Mouse (Mus musculus) embryonic facial prominence, embryonic 13.5 days (tissue): ENCODE measurements around the gene Haus6. TPM values are rescaled to one million over a fixed set of nuclear protein-coding genes. Genes with fewer than 3 reads are reported as not detected.
"Not testable (repeated sequence)": the region's sequence is repeated elsewhere in the genome, so short reads cannot be mapped to it uniquely, and the experiment has no call there.

ENCODE experiments used
- ATAC-seq: fragments of 200-750 bp; cut with Nextera tagmentation; 2 replicates; pipeline ENCODE4 v1.8.0; 2017; ENCODE audit warnings: low read depth; ENCODE audit not compliant: insufficient number of reproducible peaks, insufficient read depth, low FRiP score, low TSS enrichment
- H3K27ac ChIP-seq: fragments of 300-500 bp; sonication (generic); 2 replicates; pipeline ENCODE4 v1.5.1; 2015; ENCODE audit warnings: moderate library complexity, mild to moderate bottlenecking, inconsistent platforms
- H3K27me3 ChIP-seq: fragments of 300-500 bp; sonication (generic); 2 replicates; pipeline ENCODE4 v1.6.1; 2015; ENCODE audit warnings: mild to moderate bottlenecking, inconsistent platforms
- H3K36me3 ChIP-seq: fragments of 300-500 bp; sonication (generic); 2 replicates; pipeline ENCODE4 v1.6.1; 2015; ENCODE audit warnings: mild to moderate bottlenecking, inconsistent platforms
- H3K4me1 ChIP-seq: fragments of 300-500 bp; sonication (generic); 2 replicates; pipeline ENCODE4 v1.6.1; 2015; ENCODE audit warnings: inconsistent platforms
- H3K4me2 ChIP-seq: fragments of 300-500 bp; sonication (generic); 2 replicates; pipeline ENCODE4 v1.6.1; 2015; ENCODE audit warnings: moderate library complexity, mild to moderate bottlenecking, inconsistent platforms
- H3K4me3 ChIP-seq: fragments of 300-500 bp; sonication (generic); 2 replicates; pipeline ENCODE4 v1.5.1; 2015; ENCODE audit warnings: mild to moderate bottlenecking, inconsistent platforms
- H3K9ac ChIP-seq: fragments of 300-500 bp; sonication (generic); 2 replicates; pipeline ENCODE4 v1.6.1; 2015; ENCODE audit warnings: mild to moderate bottlenecking, inconsistent platforms
- H3K9me3 ChIP-seq: fragments of 300-500 bp; sonication (generic); 2 replicates; pipeline ENCODE4 v1.6.1; 2016; ENCODE audit warnings: inconsistent platforms
- WGBS: fragments of 180-500 bp; shearing (Covaris S2); methylation state at CpG from one replicate; pipeline ENCODE4 v1.1.7; 2015; ENCODE audit warnings: mixed read lengths; 5-methylcytosine and 5-hydroxymethylcytosine counted together
- polyA plus RNA-seq: library from polyadenylated mRNA; unstranded; fragments of >200 nt; fragmentation: Nextera tagmentation; extraction: Ambion mirVana; gene quantifications from 2 replicates; pipeline ENCODE4 v1.2.1, GENCODE M21; 2015

The Haus6 gene
- 15.1 and 15.7 TPM in 2 replicates for polyA plus RNA-seq

- WGBS = under 1% methylated on average over 59 of the region's 59 CpGs
Observed at GRCm38 (mm10) chr4:86611524-86612288, at the start of gene Haus6. TSS of gene Haus6 (minus strand) at chr4:86612055.

DNA sequence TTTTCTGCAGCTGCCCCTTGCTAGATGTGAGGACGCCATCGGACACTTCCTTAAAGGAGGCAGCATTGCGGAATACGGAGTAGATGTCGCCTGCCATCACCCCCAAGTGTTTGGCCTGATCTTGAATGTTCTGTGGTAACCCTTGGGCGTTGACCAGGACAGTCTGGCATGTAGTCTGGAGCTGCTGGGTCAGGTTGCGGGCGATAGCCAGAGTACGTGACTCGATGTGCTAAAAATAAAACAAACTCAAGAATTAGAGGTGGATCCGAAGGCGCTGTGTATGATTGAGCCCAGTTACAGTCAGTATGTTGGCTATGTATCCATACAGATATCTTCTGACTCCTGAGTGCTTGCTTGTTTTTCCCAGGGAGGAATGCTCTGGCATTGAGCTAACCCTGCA, 45.3 kb upstream of the Haus6 start:
- Histone ChIP-seq H3K9me3 (no peaks in the 10 kb centered on the region), H3K9ac (no peak overlapping the region), H3K4me2 (no peak overlapping the region), H3K27ac (no peak overlapping the region), H3K27me3 (no peaks in the 10 kb centered on the region), H3K4me3 (no peak overlapping the region), H3K36me3 (peaks cover 66% of the 10 kb centered on the region), H3K4me1 (no peaks in the 10 kb centered on the region)
- no peak for ATAC-seq
- 95% methylated on average over 12 of the region's 12 CpGs for WGBS

More at GRCm38 (mm10) chr4:86611524-86612288, at the start of gene Haus6:
- H3K4me2 ChIP-seq = peak within 1 kb of the TSS; percentile 79
- H3K4me3 ChIP-seq = peak within 1 kb of the TSS; percentile 93
- H3K36me3 ChIP-seq = peaks cover under 1% of the 10 kb centered on the region
- H3K9me3 ChIP-seq = no peaks in the 10 kb centered on the region
- H3K27ac ChIP-seq = peak within 1 kb of the TSS; percentile 86
- ATAC-seq = peak; percentile 99
- H3K4me1 ChIP-seq = peaks cover 10% of the 10 kb centered on the region
- H3K27me3 ChIP-seq = no peaks in the 10 kb centered on the region
- peak within 1 kb of the TSS; percentile 88 for H3K9ac ChIP-seq

GRCm38 (mm10) chr4:86656410-86656809, 44.6 kb upstream of the Haus6 start:
- 94% methylated on average over 8 of the region's 8 CpGs for WGBS
- not testable (repeated sequence) for H3K4me2 ChIP-seq
- peaks cover 59% of the 10 kb centered on the region for H3K36me3 ChIP-seq

DNA sequence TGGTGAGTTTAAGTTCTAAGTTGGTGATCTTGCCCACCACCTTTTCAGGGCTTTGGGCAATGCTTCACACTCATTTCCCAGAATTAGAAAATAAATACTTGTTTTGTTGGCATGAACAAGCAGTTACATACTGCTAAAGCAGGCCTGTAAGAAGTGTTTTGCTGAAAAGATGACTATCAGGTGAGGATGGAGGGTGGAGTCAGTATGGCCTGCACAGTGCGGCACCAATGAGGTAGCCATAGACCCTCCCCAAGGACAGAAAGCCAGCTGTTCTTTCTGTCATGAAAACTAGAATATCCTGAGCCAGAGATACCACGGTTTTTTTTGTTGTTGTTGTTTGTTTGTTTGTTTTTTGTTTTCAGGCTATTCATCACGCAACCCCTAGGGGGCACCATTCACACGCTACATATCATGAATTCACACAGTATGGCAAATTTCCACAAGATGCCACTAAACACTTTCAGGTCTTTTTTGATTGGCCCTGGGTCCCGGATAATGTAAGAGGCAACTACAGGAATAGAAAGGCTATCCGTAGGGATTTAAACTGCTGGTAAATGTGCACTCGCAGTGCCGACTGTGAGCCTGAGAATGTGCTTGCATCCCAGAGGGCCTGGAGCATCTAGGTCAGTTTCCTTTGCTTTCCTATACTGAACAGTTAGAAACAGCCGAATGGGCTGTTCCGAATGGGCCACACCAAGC, 40.0 kb upstream of the Haus6 start:
- WGBS = 63% methylated on average over 10 of the region's 10 CpGs
- Histone ChIP-seq H3K9me3 (no peaks in the 10 kb centered on the region), H3K4me2 (no peak overlapping the region), H3K27ac (no peak overlapping the region), H3K36me3 (peaks cover 15% of the 10 kb centered on the region), H3K4me3 (no peak overlapping the region), H3K27me3 (no peaks in the 10 kb centered on the region), H3K9ac (no peak overlapping the region), H3K4me1 (no peaks in the 10 kb centered on the region)
- ATAC-seq = no peak

More at GRCm38 (mm10) chr4:86656410-86656809, 44.6 kb upstream of the Haus6 start:
- not testable (repeated sequence) for ATAC-seq, H3K4me1 ChIP-seq, H3K4me3 ChIP-seq, H3K9me3 ChIP-seq, H3K27me3 ChIP-seq, H3K9ac ChIP-seq, H3K27ac ChIP-seq

DNA sequence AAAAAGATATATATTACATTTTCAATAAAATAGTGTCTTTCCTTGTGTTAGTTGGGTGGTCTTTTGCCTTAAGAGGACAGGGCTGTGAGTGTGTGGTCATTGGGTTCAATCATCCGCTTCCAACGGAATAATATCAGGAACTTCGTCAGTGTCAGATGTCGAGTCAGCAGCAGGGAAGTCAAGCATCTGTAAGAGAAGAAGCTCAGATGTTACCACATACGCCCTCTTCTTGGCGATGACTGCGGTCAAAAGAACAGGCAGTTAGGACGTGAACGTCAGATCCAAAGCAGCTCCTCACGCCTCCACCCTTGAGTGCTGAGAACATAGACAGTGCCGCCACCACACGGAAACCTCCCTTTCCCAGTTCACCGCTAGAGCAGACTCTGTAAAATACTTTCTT, 36.5 kb upstream of the Haus6 start:
- H3K4me2 ChIP-seq, H3K36me3 ChIP-seq, ATAC-seq, H3K4me3 ChIP-seq, H3K9ac ChIP-seq, H3K9me3 ChIP-seq, H3K27me3 ChIP-seq, H3K27ac ChIP-seq, H3K4me1 ChIP-seq: not testable (repeated sequence)
- 82% methylated on average over 10 of the region's 13 CpGs for WGBS

- H3K9ac ChIP-seq, H3K4me2 ChIP-seq, ATAC-seq, H3K4me1 ChIP-seq, H3K9me3 ChIP-seq, H3K27ac ChIP-seq, H3K36me3 ChIP-seq, H3K27me3 ChIP-seq, H3K4me3 ChIP-seq: not testable (repeated sequence)
- WGBS = 89% methylated on average over 9 of the region's 9 CpGs
Observed at GRCm38 (mm10) chr4:86637561-86637960, 25.7 kb upstream of the Haus6 start.

DNA sequence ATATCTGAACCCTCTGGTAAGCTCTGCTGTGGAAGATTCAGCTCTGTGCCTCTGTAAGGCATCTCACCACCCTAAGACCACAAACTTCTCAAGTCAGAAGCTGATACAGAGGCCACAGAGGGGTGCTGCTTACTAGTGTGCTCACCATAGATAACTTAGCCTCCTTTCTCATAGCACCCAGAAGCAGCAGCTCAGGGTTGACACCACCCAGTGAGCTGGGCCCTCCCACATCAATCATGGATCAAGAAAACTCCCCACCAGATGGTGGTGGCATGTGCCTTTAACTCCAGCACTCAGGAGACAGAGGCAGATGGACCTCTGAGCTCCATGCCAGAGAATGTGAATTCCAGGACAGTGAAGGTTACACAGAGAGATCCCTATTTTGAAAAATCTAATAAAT, 23.0 kb upstream of the Haus6 start:
- H3K9me3 ChIP-seq, H3K4me3 ChIP-seq, ATAC-seq, H3K9ac ChIP-seq, H3K4me1 ChIP-seq, H3K36me3 ChIP-seq, H3K27ac ChIP-seq, H3K4me2 ChIP-seq, H3K27me3 ChIP-seq: not testable (repeated sequence)

DNA sequence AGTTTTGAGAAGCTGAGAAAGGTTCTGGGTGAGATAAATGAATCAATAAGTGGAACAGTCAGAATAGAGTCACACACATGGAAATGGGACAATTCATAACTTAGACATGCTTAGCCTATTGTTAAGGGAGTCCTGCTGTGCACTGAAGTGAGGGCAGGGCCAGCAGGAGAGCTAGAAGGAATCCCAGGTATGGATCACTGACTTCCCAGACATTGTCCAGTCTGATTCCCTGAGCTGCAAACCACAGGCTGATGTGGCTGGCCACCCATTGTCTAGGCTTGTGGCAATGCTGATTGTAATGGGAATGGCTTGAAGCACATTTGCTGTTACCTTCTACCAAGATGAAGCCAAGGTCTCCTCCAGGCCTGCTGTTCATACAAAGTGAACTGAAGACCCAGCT, 22.5 kb upstream of the Haus6 start:
- ATAC-seq = not testable (repeated sequence)

DNA sequence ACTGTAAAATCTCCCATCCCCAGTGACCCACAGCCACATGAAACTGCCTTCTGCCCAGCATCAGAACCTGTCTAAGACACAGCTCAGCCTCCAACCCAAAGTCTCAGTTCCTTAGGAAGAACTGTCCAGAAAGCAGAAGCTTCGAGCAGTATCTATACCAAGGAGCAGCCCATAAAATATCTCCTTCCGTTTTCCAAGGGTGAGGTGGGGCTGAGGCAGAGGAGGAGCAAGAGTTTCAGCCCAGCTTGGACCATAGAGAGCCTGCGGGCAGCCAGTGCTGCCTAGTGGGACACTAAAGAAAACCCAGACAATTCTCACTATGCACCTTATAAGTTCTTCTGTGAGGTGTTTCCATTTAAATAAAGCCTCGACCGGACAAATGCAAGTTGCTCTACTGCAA, 20.7 kb upstream of the Haus6 start:
- H3K27ac ChIP-seq, H3K36me3 ChIP-seq, H3K4me1 ChIP-seq, H3K4me3 ChIP-seq, H3K9me3 ChIP-seq, ATAC-seq, H3K9ac ChIP-seq, H3K4me2 ChIP-seq, H3K27me3 ChIP-seq: not testable (repeated sequence)
- WGBS = 79% methylated on average over 5 of the region's 5 CpGs

More for the DNA sequence above, 22.5 kb upstream of the Haus6 start:
- H3K4me1 ChIP-seq, H3K36me3 ChIP-seq, H3K4me2 ChIP-seq, H3K27ac ChIP-seq, H3K9me3 ChIP-seq, H3K4me3 ChIP-seq, H3K9ac ChIP-seq, H3K27me3 ChIP-seq: not testable (repeated sequence)

GRCm38 (mm10) chr4:86631831-86632230, 20.0 kb upstream of the Haus6 start:
- H3K9ac ChIP-seq = no peak overlapping the region
- H3K27me3 ChIP-seq = no peaks in the 10 kb centered on the region
- no peaks in the 10 kb centered on the region for H3K4me1 ChIP-seq
- no peak for ATAC-seq
- 48% methylated on average over 4 of the region's 4 CpGs for WGBS
- no peaks in the 10 kb centered on the region for H3K9me3 ChIP-seq
- no peak overlapping the region for H3K4me3 ChIP-seq
- H3K27ac ChIP-seq = no peak overlapping the region
- H3K4me2 ChIP-seq = no peak overlapping the region
- no peaks in the 10 kb centered on the region for H3K36me3 ChIP-seq

DNA sequence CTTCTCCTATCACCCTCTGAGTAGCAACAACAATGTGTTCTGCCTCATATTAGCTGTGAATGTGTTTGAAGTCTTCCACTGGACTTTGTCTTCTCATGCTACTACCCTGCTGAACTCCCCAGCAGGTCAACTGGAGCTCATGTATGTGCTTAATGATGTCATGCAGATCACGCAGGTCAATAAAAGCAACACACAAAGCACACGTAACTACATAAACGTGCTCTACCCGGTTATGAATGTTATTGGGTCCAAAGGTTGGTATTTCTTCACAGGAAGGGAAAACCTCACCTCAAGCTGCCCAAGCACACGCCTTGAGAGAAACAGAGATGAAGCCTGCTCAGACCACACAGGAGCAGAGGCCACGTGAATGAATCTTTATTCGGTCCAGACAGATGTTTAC, 14.6 kb upstream of the Haus6 start:
- not testable (repeated sequence) for ATAC-seq, H3K4me2 ChIP-seq

DNA sequence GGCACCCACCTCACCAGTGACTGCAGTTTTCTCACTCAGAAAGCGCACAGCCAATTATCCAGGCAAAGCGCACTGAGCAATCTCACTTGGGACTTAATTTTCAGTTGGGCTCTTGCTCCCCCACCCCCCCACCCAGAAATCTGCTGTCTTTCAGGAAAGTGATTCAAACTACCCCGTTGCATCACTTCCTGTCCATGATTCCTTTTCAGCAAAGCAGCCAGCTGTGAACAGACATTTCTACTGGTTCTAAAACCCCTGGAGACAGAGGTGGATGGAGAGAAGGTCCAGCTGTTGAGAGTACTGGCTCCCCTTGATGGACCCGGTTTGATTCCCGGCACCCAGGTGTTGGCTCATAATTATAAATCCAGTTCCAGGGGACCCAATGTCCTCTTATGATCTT, 13.6 kb upstream of the Haus6 start:
- WGBS = 82% methylated on average over 5 of the region's 5 CpGs
- Histone ChIP-seq H3K4me2 (no peak overlapping the region), H3K4me1 (no peaks in the 10 kb centered on the region), H3K36me3 (no peaks in the 10 kb centered on the region), H3K27ac (no peak overlapping the region), H3K9me3 (no peaks in the 10 kb centered on the region), H3K4me3 (no peak overlapping the region), H3K9ac (no peak overlapping the region), H3K27me3 (no peaks in the 10 kb centered on the region)
- no peak for ATAC-seq

More for the DNA sequence above, 14.6 kb upstream of the Haus6 start:
- H3K36me3 ChIP-seq, H3K4me1 ChIP-seq, H3K27ac ChIP-seq, H3K9me3 ChIP-seq, H3K9ac ChIP-seq, H3K27me3 ChIP-seq, H3K4me3 ChIP-seq: not testable (repeated sequence)
- WGBS = 88% methylated on average over 7 of the region's 7 CpGs
